Mouse (Mus musculus): ENCODE measurements around the gene Lmntd2.
A peak's percentile ranks its signal among the peaks of the same experiment; 100 is the strongest.

Gene Lmntd2

GRCm38 (mm10) chr7:141191036-141191435 is 22.8 kb downstream of the Lmntd2 start:
- DNase-seq (ENCODE audit: low spot score in 2 of 2) = peak in 1 of 2 experiments; percentile 31

- DNase-seq (ENCODE audit: low spot score in 2 of 2) = no peak
Observed at GRCm38 (mm10) chr7:141190220-141190619, 23.7 kb downstream of the Lmntd2 start.

GRCm38 (mm10) chr7:141188733-141189132 is 25.1 kb downstream of the Lmntd2 start:
- no peak for DNase-seq (ENCODE audit: low spot score in 2 of 2)

- DNase-seq (ENCODE audit: low spot score in 2 of 2) = no peak
Observed at GRCm38 (mm10) chr7:141188194-141188593, 25.7 kb downstream of the Lmntd2 start.

- DNase-seq (ENCODE audit: low spot score in 2 of 2) = peak in 1 of 2 experiments; percentile 86
Observed at GRCm38 (mm10) chr7:141176173-141176572, 37.7 kb downstream of the Lmntd2 start.

- no peak for DNase-seq (ENCODE audit: low spot score in 2 of 2)
Observed at GRCm38 (mm10) chr7:141175068-141175467, 38.8 kb downstream of the Lmntd2 start.

- DNase-seq (ENCODE audit: low spot score in 2 of 2) = no peak
Observed at GRCm38 (mm10) chr7:141173323-141173850, 40.5 kb downstream of the Lmntd2 start.

- DNase-seq (ENCODE audit: low spot score in 2 of 2) = peak; percentile 93
Observed at GRCm38 (mm10) chr7:141172116-141173006, 41.5 kb downstream of the Lmntd2 start, which contains the start of gene Rnh1. Rnh1 (minus strand) TSS chr7:141172857.

GRCm38 (mm10) chr7:141169866-141170265 is 44.0 kb downstream of the Lmntd2 start:
- DNase-seq (ENCODE audit: low spot score in 2 of 2) = no peak

- DNase-seq (ENCODE audit: low spot score in 2 of 2) = no peak
Observed at GRCm38 (mm10) chr7:141169300-141169699, 44.6 kb downstream of the Lmntd2 start.

GRCm38 (mm10) chr7:141168518-141168953 is 45.3 kb downstream of the Lmntd2 start:
- DNase-seq (ENCODE audit: low spot score in 2 of 2) = peak; percentile 78 to 81

GRCm38 (mm10) chr7:141167901-141168517 is 45.9 kb downstream of the Lmntd2 start:
- DNase-seq (ENCODE audit: low spot score in 2 of 2) = peak; percentile 52 to 53

GRCm38 (mm10) chr7:141164850-141165249 is 49.0 kb downstream of the Lmntd2 start:
- DNase-seq (ENCODE audit: low spot score in 2 of 2) = peak in 1 of 2 experiments; percentile 22

GRCm38 (mm10) chr7:141164397-141164796 is 49.5 kb downstream of the Lmntd2 start:
- no peak for DNase-seq (ENCODE audit: low spot score in 2 of 2)

Data from heart, adult 9 months (tissue).